9 mouse cellular contexts compared by ENCODE assay signal in genomic region chr5:137877860-137878259, GRCm38 (mm10). TPM values are rescaled to one million over a fixed set of nuclear protein-coding genes. Genes with fewer than 3 reads are reported as not detected.
DNase-seq lines count a peak whose midpoint lies in the region; TF ChIP-seq lines count a peak whose summit lies in the region.
"Had no signal": no experiment of that assay in that cellular context is flagged by ENCODE, and none has a peak within 500 bp of the region (broad histone marks: within the 10 kb centered on the region; RNA-seq: fewer than 3 reads in every experiment).

No protein-coding gene starts in this region.

- H3K4me1 ChIP-seq in small intestine, adult 2 months (ENCODE audit: control insufficient read depth, insufficient read depth, insufficient read length, low read length) = no peaks in the 10 kb centered on the region

- H3K27ac ChIP-seq in small intestine, adult 2 months (ENCODE audit: insufficient read depth, low read depth, low read length) = no peak overlapping the region

- DNase-seq in kidney, adult 9 months = peak; percentile 26
- no peak for DNase-seq in kidney, adult 11 months
- DNase-seq in 416B (ENCODE audit: low read depth) = peak; percentile 35
- DNase-seq in CD4-positive helper T cell, adult 2 months (ENCODE audit: low read depth, low spot score) = peak; percentile 11
- DNase-seq in embryo, embryonic 9.5 days (ENCODE audit: extremely low spot score) = peak; percentile 1
- no peak for DNase-seq in gastrocnemius, postnatal 36 days

- TF ChIP-seq POLR2A in small intestine, adult 2 months (IDR thresholded peaks at IDR 0.05; ENCODE audit: low read depth, low read length) = no peak

- H3K27me3 ChIP-seq in small intestine, adult 2 months (ENCODE audit: control insufficient read depth, insufficient read depth, low read length) = no peaks in the 10 kb centered on the region

- TF ChIP-seq CTCF in small intestine, adult 2 months (IDR thresholded peaks at IDR 0.05; ENCODE audit: extremely low read depth, insufficient read length, insufficient replicate concordance, low read depth, low read length) = peak; percentile 34; the same call in 1 of the 2 replicates

- H3K4me3 ChIP-seq in small intestine, adult 2 months (ENCODE audit: low read depth, low read length) = no peak overlapping the region
- H3K4me3 ChIP-seq: erythroblast, embryonic 14.5 days had no signal

- 51% methylated on average over 2 of the region's 2 CpGs for WGBS in small intestine, adult 2 months

- H3K36me3 ChIP-seq in small intestine, adult 2 months (ENCODE audit: control insufficient read depth, insufficient read depth, low read length) = no peaks in the 10 kb centered on the region

- intact Hi-C loops in gastrocnemius, postnatal 36 days (cut with DNase I) = no loop called here

RNA-seq across cellular contexts. Expression of gene Pilrb2, which starts 6.2 kb away (rescaled TPM):
- polyA plus RNA-seq in small intestine, adult 2 months (2012; rRNA removed) = 3.7 and 5.2 TPM in 2 replicates
- total RNA-seq in gastrocnemius, postnatal 36 days (2021) = under 1 TPM in 1 of 2 experiments, not detected in 1; 0.23 TPM
- polyA plus RNA-seq: erythroblast, embryonic 14.5 days; limb, embryonic 11.5 days had no signal

RNA-seq across cellular contexts. Expression of gene Pilrb1, which starts 20.0 kb away (rescaled TPM):
- 4.8 and 5.4 TPM in 2 replicates for polyA plus RNA-seq in small intestine, adult 2 months (2012; rRNA removed)
- total RNA-seq in gastrocnemius, postnatal 36 days (2021) = not detected
- polyA plus RNA-seq: erythroblast, embryonic 14.5 days had no signal

RNA-seq across cellular contexts. Expression of gene Pilra, which starts 41.8 kb away (rescaled TPM):
- 4.3 and 5.0 TPM in 2 replicates for polyA plus RNA-seq in small intestine, adult 2 months (2012; rRNA removed)
- under 1 TPM; 0.10 to 0.59 TPM for total RNA-seq in gastrocnemius, postnatal 36 days (2021)
- polyA plus RNA-seq: erythroblast, embryonic 14.5 days had no signal

RNA-seq across cellular contexts. Expression of gene Cyp3a13, which starts 43.6 kb away (rescaled TPM):
- polyA plus RNA-seq in small intestine, adult 2 months (2012; rRNA removed) = 19.2 and 46.0 TPM in 2 replicates
- total RNA-seq in gastrocnemius, postnatal 36 days (2021) = under 1 TPM in 1 of 2 experiments, not detected in 1; 0.07 TPM
- polyA plus RNA-seq: erythroblast, embryonic 14.5 days; limb, embryonic 11.5 days had no signal

Comparison
In these comparisons a context has a peak if more than half of its experiments do, and no peak if none do; other contexts are left out.
1. DNase-seq: peak in kidney, adult 9 months (single experiment), 416B (single experiment), CD4-positive helper T cell, adult 2 months (single experiment) and embryo, embryonic 9.5 days (single experiment); none in kidney, adult 11 months (single experiment) and gastrocnemius, postnatal 36 days (0 of 2).